In genomic region chr8:90245828-90246227, GRCm38 (mm10) we compare ENCODE assay signal across 19 mouse cellular contexts.
A peak's percentile ranks its signal among the peaks of the same experiment; 100 is the strongest.
DNase-seq lines count a peak whose midpoint lies in the region; ATAC-seq lines count a peak whose summit lies in the region.
"Had no signal": no experiment of that assay in that cellular context is flagged by ENCODE, and none has a peak within 500 bp of the region (broad histone marks: within the 10 kb centered on the region; RNA-seq: fewer than 3 reads in every experiment).

No protein-coding gene starts in this region.

- peaks cover 15% of the 10 kb centered on the region for H3K4me1 ChIP-seq in neural tube, embryonic 11.5 days (ENCODE audit: control insufficient read depth, insufficient read depth, low read length)
- peaks cover 17% of the 10 kb centered on the region for H3K4me1 ChIP-seq in midbrain, embryonic 11.5 days (ENCODE audit: control insufficient read depth, insufficient read depth, low read length)

- no peaks in the 10 kb centered on the region for H3K27me3 ChIP-seq in neural tube, embryonic 11.5 days (ENCODE audit: control insufficient read depth, insufficient read depth, low read length)
- H3K27me3 ChIP-seq in midbrain, embryonic 11.5 days (ENCODE audit: control insufficient read depth, insufficient read depth, low read length) = no peaks in the 10 kb centered on the region
- H3K27me3 ChIP-seq: embryonic facial prominence, embryonic 15.5 days; kidney, embryonic 15.5 days had no signal

- no peak overlapping the region for H3K4me3 ChIP-seq in neural tube, embryonic 11.5 days (ENCODE audit: low read depth, low read length)
- H3K4me3 ChIP-seq in midbrain, embryonic 11.5 days (ENCODE audit: low read depth, low read length) = no peak overlapping the region
- H3K4me3 ChIP-seq: embryonic facial prominence, embryonic 15.5 days; gastrocnemius, adult 2 months; kidney, embryonic 15.5 days had no signal

- ATAC-seq in neural tube, embryonic 11.5 days (ENCODE audit: insufficient read depth, low FRiP score, low TSS enrichment) = no peak
- no peak for ATAC-seq in midbrain, embryonic 11.5 days (ENCODE audit: low FRiP score)
- ATAC-seq: inflammation-experienced regulatory T-cells, adult 6 months had no signal

- 47% methylated on average over 3 of the region's 3 CpGs for WGBS in neural tube, embryonic 11.5 days
- WGBS in midbrain, embryonic 11.5 days = 50% methylated on average over 3 of the region's 3 CpGs

- H3K9ac ChIP-seq in neural tube, embryonic 11.5 days (ENCODE audit: low read length) = no peak overlapping the region
- H3K9ac ChIP-seq in midbrain, embryonic 11.5 days (ENCODE audit: low read length) = no peak overlapping the region
- H3K9ac ChIP-seq: embryonic facial prominence, embryonic 15.5 days; kidney, embryonic 15.5 days had no signal

- H3K27ac ChIP-seq in neural tube, embryonic 11.5 days (ENCODE audit: low read depth, low read length) = 0 out of 2 replicates have a peak overlapping the region, but pooled peaks have one; percentile 54
- peak overlapping the region; percentile 49 for H3K27ac ChIP-seq in midbrain, embryonic 11.5 days (ENCODE audit: low read depth, low read length)
- H3K27ac ChIP-seq: embryonic facial prominence, embryonic 15.5 days; gastrocnemius, adult 2 months; kidney, embryonic 15.5 days had no signal

- peak; percentile 40 for DNase-seq in embryo, embryonic 10.5 days (ENCODE audit: low spot score)
- DNase-seq in embryo, embryonic 10 days (ENCODE audit: low spot score) = no peak
- DNase-seq in neural tube, embryonic 11.5 days (ENCODE audit: low spot score) = peak; percentile 35
- no peak for DNase-seq in neural tube, embryonic 10.5 days (ENCODE audit: extremely low spot score, low spot score)
- DNase-seq in midbrain, embryonic 11.5 days (ENCODE audit: low spot score, missing footprints) = peak; percentile 88
- DNase-seq in retina, postnatal 1 day = peak; percentile 95
- DNase-seq in lung, postnatal 14 days = no peak
- DNase-seq in gastrocnemius, postnatal 14 days = no peak
- DNase-seq: gastrocnemius, adult 2 months; heart, adult 11 months; layer of hippocampus, postnatal 36 days; liver; lung, adult 18-20 months; lung, postnatal 36 days; right cerebral cortex, postnatal 4 days; thymus, adult 18-20 months had no signal

- no peaks in the 10 kb centered on the region for H3K36me3 ChIP-seq in neural tube, embryonic 11.5 days (ENCODE audit: control insufficient read depth, insufficient read depth, low read length)
- H3K36me3 ChIP-seq in midbrain, embryonic 11.5 days (ENCODE audit: control insufficient read depth, insufficient read depth, low read length) = peaks cover 5% of the 10 kb centered on the region; the same call in 1 of the 2 replicates
- H3K36me3 ChIP-seq: embryonic facial prominence, embryonic 15.5 days had no signal

- no peaks in the 10 kb centered on the region for H3K9me3 ChIP-seq in neural tube, embryonic 11.5 days (ENCODE audit: control insufficient read depth, low read length)
- no peaks in the 10 kb centered on the region for H3K9me3 ChIP-seq in midbrain, embryonic 11.5 days (ENCODE audit: control insufficient read depth, low read length)
- H3K9me3 ChIP-seq: embryonic facial prominence, embryonic 15.5 days; kidney, embryonic 15.5 days had no signal

- intact Hi-C loops in gastrocnemius, postnatal 14 days (cut with DNase I; ENCODE audit: low total_unique reads) = no loop called here

- no peak overlapping the region for H3K4me2 ChIP-seq in neural tube, embryonic 11.5 days (ENCODE audit: low read depth)
- H3K4me2 ChIP-seq in midbrain, embryonic 11.5 days = no peak overlapping the region
- H3K4me2 ChIP-seq: embryonic facial prominence, embryonic 15.5 days; kidney, embryonic 15.5 days had no signal

Comparison
In these comparisons a context has a peak if more than half of its experiments do, and no peak if none do; other contexts are left out.
1. DNase-seq: peak in embryo, embryonic 10.5 days (single experiment), neural tube, embryonic 11.5 days (single experiment), midbrain, embryonic 11.5 days (single experiment) and retina, postnatal 1 day (single experiment); none in embryo, embryonic 10 days (single experiment), neural tube, embryonic 10.5 days (single experiment), lung, postnatal 14 days (single experiment) and gastrocnemius, postnatal 14 days (single experiment).